Mouse (Mus musculus) intestine, postnatal 0 days (tissue): ENCODE measurements around the gene Rbks. TPM values are rescaled to one million over a fixed set of nuclear protein-coding genes. Genes with fewer than 3 reads are reported as not detected.

Experiments used
- ATAC-seq: fragments of 200-750 bp; cut with Nextera tagmentation; 2 replicates; pipeline ENCODE4 v1.8.0; 2017; ENCODE audit warnings: mild to moderate bottlenecking, moderate TSS enrichment, moderate library complexity
- H3K27ac ChIP-seq: fragments of 300-500 bp; sonication (generic); 2 replicates; pipeline ENCODE4 v1.5.1; 2014; ENCODE audit warnings: mild to moderate bottlenecking, low read depth, low read length, moderate library complexity
- H3K27me3 ChIP-seq: fragments of 300-500 bp; sonication (generic); replicated peaks from 2 replicates; pipeline ENCODE4 v1.6.1; 2014; ENCODE audit warnings: low read length, mixed read lengths; ENCODE audit not compliant: control insufficient read depth, insufficient read depth
- H3K36me3 ChIP-seq: fragments of 300-500 bp; sonication (generic); 2 replicates; pipeline ENCODE4 v1.6.1; 2014; ENCODE audit warnings: mild to moderate bottlenecking, moderate library complexity; ENCODE audit not compliant: control insufficient read depth, insufficient read depth
- H3K4me1 ChIP-seq: fragments of 300-500 bp; sonication (generic); replicated peaks from 2 replicates; pipeline ENCODE4 v1.6.1; 2014; ENCODE audit warnings: antibody characterized with exemption, low read length, mixed read lengths; ENCODE audit not compliant: control insufficient read depth, insufficient read depth
- H3K4me2 ChIP-seq: fragments of 300-500 bp; sonication (generic); replicated peaks from 2 replicates; pipeline ENCODE4 v1.6.1; 2014; ENCODE audit warnings: low read depth, mild to moderate bottlenecking, moderate library complexity
- H3K4me3 ChIP-seq: fragments of 300-500 bp; sonication (generic); 2 replicates; pipeline ENCODE4 v1.5.1; 2014; ENCODE audit warnings: low read depth, low read length
- H3K9ac ChIP-seq: fragments of 300-500 bp; sonication (generic); 2 replicates; pipeline ENCODE4 v1.6.1; 2014; ENCODE audit warnings: mild to moderate bottlenecking, low read depth, low read length
- H3K9me3 ChIP-seq: fragments of 300-500 bp; sonication (generic); 2 replicates; pipeline ENCODE4 v1.6.1; 2016; ENCODE audit warnings: mixed run types; ENCODE audit not compliant: control insufficient read depth
- CTCF ChIP-seq: sonication (generic); IDR thresholded peaks from 2 replicates; pipeline ENCODE4 v1.5.1; 2016; ENCODE audit warnings: low read depth, mild to moderate bottlenecking, control low read depth, antibody characterized with exemption, moderate library complexity
- WGBS: fragments of 180-500 bp; shearing (Covaris S2); extraction: QIAGEN DNeasy Blood & Tissue Kit; methylation state at CpG from one replicate; pipeline ENCODE4 v1.1.7; 2014; 5-methylcytosine and 5-hydroxymethylcytosine counted together
- polyA plus RNA-seq: library from polyadenylated mRNA; unstranded; fragments of >200 nt; fragmentation: Nextera tagmentation; extraction: Ambion mirVana; gene quantifications from 2 replicates; pipeline ENCODE4 v1.2.1, GENCODE M21; 2015

Gene Rbks
- polyA plus RNA-seq, 1 experiment from 2014 or later = 22.3 TPM

DNA sequence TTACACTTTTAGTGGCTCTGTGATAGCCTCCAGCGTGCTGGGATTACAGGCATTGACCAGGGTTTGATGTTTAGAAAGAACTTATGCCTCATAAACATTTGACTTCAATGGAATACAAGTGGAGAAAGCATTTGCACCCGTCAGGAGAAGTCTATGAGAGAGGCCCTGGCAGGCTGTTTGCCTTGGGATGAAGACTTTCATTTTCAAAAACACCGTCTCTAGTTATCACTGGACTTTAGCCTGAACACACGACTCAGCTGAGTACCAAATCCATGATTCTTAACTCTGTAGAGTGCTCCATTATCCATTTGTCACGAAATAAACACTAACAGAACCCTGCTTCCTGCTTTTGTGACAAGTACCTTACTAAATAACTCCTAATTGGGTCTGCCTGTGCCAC lies 27.4 kb downstream of the Rbks start:
- Histone ChIP-seq H3K4me1 (peaks cover 10% of the 10 kb centered on the region; the same call in 1 of the 2 replicates), H3K27ac (no peak overlapping the region), H3K36me3 (no peaks in the 10 kb centered on the region), H3K9ac (no peak overlapping the region), H3K9me3 (no peaks in the 10 kb centered on the region), H3K4me2 (peak overlapping the region; percentile 43), H3K4me3 (no peak overlapping the region), H3K27me3 (no peaks in the 10 kb centered on the region)
- WGBS = 22% methylated on average over 5 of the region's 5 CpGs
- ATAC-seq = peak; percentile 53; the same call in 1 of the 2 replicates
- TF ChIP-seq CTCF = no peak

DNA sequence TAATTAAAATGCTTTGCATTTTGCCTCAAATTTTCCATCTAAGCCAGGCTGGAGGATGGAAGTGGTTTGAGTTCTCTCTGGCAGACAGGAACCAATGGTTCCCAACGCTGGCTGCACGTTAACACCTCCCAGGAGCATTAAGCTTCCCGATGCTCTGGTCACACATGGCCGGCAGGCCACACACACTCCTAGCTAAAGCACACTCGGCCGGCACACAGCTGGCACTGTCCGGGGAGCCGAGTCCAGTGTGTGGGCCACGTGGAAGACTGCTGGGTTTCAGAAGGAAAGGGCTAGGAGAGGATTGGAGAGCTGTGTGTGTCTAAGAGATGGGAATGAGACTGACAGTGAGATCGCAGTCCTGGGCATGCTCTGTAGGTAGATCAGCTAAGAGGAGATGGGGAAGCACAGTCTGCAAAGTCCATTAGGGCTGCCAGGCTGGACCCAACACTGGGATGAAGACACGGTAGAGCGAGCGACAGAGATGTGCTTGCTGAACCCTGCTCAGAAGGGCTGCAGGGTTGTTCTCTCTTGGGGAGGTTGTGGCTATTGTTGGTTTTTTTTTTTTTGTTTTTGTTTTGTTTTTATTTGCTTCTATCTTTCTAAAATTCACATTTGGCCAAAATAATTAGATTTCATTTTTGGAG lies 29.0 kb downstream of the Rbks start:
- no peak for ATAC-seq
- TF ChIP-seq CTCF = no peak
- Histone ChIP-seq H3K36me3 (no peaks in the 10 kb centered on the region), H3K9me3 (no peaks in the 10 kb centered on the region), H3K4me2 (no peak overlapping the region), H3K9ac (no peak overlapping the region), H3K27me3 (no peaks in the 10 kb centered on the region), H3K4me3 (no peak overlapping the region), H3K4me1 (peaks cover 10% of the 10 kb centered on the region; the same call in 1 of the 2 replicates), H3K27ac (no peak overlapping the region)
- 92% methylated on average over 13 of the region's 13 CpGs for WGBS

DNA sequence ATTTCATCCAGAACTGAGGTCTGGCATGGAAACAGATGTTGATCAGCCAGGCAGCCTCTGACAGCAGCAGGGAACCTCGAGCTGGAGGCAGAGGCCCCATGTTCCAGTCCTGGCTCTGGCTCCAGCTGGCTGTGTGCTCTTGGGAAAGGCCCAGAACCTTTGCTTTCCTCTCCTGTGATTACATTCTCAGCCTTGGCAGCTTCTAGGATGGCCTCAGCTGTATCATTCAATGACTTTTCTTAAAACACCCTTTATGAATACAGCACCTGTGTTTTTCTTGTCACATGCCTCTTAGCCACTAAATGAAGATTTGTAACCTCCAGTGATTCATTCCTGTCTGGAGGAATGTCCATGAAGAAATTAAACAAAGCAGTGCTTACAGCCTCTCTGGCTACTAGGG lies 31.3 kb downstream of the Rbks start:
- Histone ChIP-seq H3K9me3 (no peaks in the 10 kb centered on the region), H3K36me3 (0 out of 2 replicates have a peak, but pooled peaks cover 3% of the 10 kb centered on the region), H3K4me2 (no peak overlapping the region), H3K9ac (no peak overlapping the region), H3K27me3 (no peaks in the 10 kb centered on the region), H3K4me3 (no peak overlapping the region), H3K4me1 (peaks cover 10% of the 10 kb centered on the region; the same call in 1 of the 2 replicates), H3K27ac (no peak overlapping the region)
- TF ChIP-seq CTCF = no peak
- WGBS = 15% methylated on average over 1 of the region's 1 CpGs
- no peak for ATAC-seq

DNA sequence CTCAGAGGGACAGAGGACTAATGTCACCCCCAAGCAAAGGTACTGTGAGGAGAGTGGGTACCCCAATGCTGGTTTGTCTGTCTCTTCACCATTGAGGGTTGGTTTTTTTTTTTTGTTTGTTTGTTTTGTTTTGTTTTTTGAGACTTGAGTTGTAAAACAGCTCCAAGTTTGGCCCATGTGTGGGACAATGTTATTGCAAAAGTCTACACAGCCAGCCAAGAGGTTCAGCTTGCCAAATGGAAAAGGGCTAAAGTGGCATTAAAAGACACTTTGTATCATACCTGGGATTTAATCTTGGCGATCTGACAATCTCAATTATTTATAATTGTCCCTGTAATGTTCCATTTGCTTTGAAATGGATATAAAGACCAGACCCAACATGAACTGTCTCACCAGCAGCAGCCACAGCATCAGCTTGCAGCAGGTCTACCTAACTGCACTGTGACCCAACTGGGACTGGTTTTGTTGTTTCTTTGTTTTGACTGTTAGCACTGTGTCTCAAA lies 41.7 kb downstream of the Rbks start:
- Histone ChIP-seq H3K9ac (no peak overlapping the region), H3K9me3 (no peaks in the 10 kb centered on the region), H3K27ac (no peak overlapping the region), H3K36me3 (no peaks in the 10 kb centered on the region), H3K27me3 (no peaks in the 10 kb centered on the region), H3K4me1 (no peaks in the 10 kb centered on the region), H3K4me3 (no peak overlapping the region), H3K4me2 (no peak overlapping the region)
- no peak for TF ChIP-seq CTCF
- WGBS = 92% methylated on average over 1 of the region's 1 CpGs
- no peak for ATAC-seq

GRCm38 (mm10) chr5:31650518-31651288 lies 46.7 kb downstream of the Rbks start:
- no peak for TF ChIP-seq CTCF
- Histone ChIP-seq H3K4me1 (no peaks in the 10 kb centered on the region), H3K9ac (no peak overlapping the region), H3K27ac (no peak overlapping the region), H3K4me3 (no peak overlapping the region), H3K9me3 (no peaks in the 10 kb centered on the region), H3K4me2 (no peak overlapping the region), H3K36me3 (no peaks in the 10 kb centered on the region), H3K27me3 (no peaks in the 10 kb centered on the region)
- no peak for ATAC-seq
- 82% methylated on average over 2 of the region's 2 CpGs for WGBS

DNA sequence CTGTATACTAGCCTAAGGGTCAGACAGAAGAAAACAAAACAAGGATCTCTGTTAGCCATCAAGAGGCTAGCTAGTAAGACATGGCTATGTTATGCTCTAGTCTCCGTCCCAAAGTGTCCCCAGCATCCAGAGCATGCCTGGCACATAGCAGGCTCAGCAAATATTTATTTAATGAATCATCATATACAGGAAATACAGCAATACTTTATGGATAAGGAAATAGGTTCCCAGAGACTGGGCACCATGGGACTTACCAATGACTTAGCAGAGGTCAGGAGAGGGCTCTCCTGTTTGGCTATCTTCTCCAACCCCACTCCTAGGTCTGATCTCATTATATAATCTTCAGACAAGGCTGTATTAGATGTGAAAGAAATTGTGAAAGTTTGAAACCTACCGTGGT lies 50.1 kb downstream of the Rbks start:
- H3K36me3 ChIP-seq = no peaks in the 10 kb centered on the region
- no peak overlapping the region for H3K4me3 ChIP-seq
- no peak overlapping the region for H3K27ac ChIP-seq
- H3K9me3 ChIP-seq = no peaks in the 10 kb centered on the region
- no peaks in the 10 kb centered on the region for H3K27me3 ChIP-seq
- WGBS = 66% methylated on average over 2 of the region's 2 CpGs
- no peaks in the 10 kb centered on the region for H3K4me1 ChIP-seq
- no peak overlapping the region for H3K9ac ChIP-seq
- no peak overlapping the region for H3K4me2 ChIP-seq
- no peak for TF ChIP-seq CTCF
- ATAC-seq = peak; percentile 50; the same call in 1 of the 2 replicates
